Mouse (Mus musculus) liver, embryonic 11.5 days (tissue): ENCODE measurements around the gene Sik3. TPM values are rescaled to one million over a fixed set of nuclear protein-coding genes. Genes with fewer than 3 reads are reported as not detected.

ENCODE experiments used
- ATAC-seq: fragments of 200-750 bp; cut with Nextera tagmentation; replicated peaks from 2 replicates; pipeline ENCODE4 v1.8.0; 2017; ENCODE audit warnings: moderate number of reproducible peaks, mild to moderate bottlenecking, moderate TSS enrichment, moderate library complexity; ENCODE audit not compliant: low FRiP score
- DNase-seq: peaks from one replicate; pipeline ENCODE4 v3.0.0-alpha.2; 2017; ENCODE audit warnings: low spot score
- H3K27ac ChIP-seq: fragments of 300-500 bp; sonication (generic); 2 replicates; pipeline ENCODE4 v1.5.1; 2014; ENCODE audit warnings: mild to moderate bottlenecking, low read depth, low read length, control low read depth
- H3K27me3 ChIP-seq: fragments of 300-500 bp; sonication (generic); replicated peaks from 2 replicates; pipeline ENCODE4 v1.6.1; 2014; ENCODE audit warnings: low read length, mixed read lengths; ENCODE audit not compliant: control insufficient read depth, insufficient read depth
- H3K36me3 ChIP-seq: fragments of 300-500 bp; sonication (generic); 2 replicates; pipeline ENCODE4 v1.6.1; 2014; ENCODE audit warnings: mild to moderate bottlenecking, low read length, moderate library complexity, mixed read lengths; ENCODE audit not compliant: control insufficient read depth, insufficient read depth
- H3K4me1 ChIP-seq: fragments of 300-500 bp; sonication (generic); replicated peaks from 2 replicates; pipeline ENCODE4 v1.6.1; 2014; ENCODE audit warnings: low read length, mixed read lengths; ENCODE audit not compliant: control insufficient read depth, insufficient read depth
- H3K4me2 ChIP-seq: fragments of 300-500 bp; sonication (generic); 2 replicates; pipeline ENCODE4 v1.6.1; 2014; ENCODE audit warnings: mild to moderate bottlenecking, control low read depth, moderate library complexity
- H3K4me3 ChIP-seq: fragments of 300-500 bp; sonication (generic); 2 replicates; pipeline ENCODE4 v1.5.1; 2014; ENCODE audit warnings: low read depth, low read length, control low read depth
- H3K9ac ChIP-seq: fragments of 300-500 bp; sonication (generic); 2 replicates; pipeline ENCODE4 v1.6.1; 2014; ENCODE audit warnings: low read depth, low read length, control low read depth
- H3K9me3 ChIP-seq: fragments of 300-500 bp; sonication (generic); 2 replicates; pipeline ENCODE4 v1.6.1; 2016; ENCODE audit warnings: low read length, inconsistent platforms, mixed read lengths; ENCODE audit not compliant: control insufficient read depth
- WGBS: fragments of 180-500 bp; shearing (Covaris S2); extraction: QIAGEN DNeasy Blood & Tissue Kit; methylation state at CpG from one replicate; pipeline ENCODE4 v1.1.7; 2014; 5-methylcytosine and 5-hydroxymethylcytosine counted together
- polyA plus RNA-seq: library from polyadenylated mRNA; unstranded; fragments of >200 nt; fragmentation: Nextera tagmentation; extraction: Ambion mirVana; gene quantifications from 2 replicates; pipeline ENCODE4 v1.2.1, GENCODE M21; 2014

Gene Sik3
- polyA plus RNA-seq, 1 experiment from 2014 or later, result 9.5 TPM

DNA sequence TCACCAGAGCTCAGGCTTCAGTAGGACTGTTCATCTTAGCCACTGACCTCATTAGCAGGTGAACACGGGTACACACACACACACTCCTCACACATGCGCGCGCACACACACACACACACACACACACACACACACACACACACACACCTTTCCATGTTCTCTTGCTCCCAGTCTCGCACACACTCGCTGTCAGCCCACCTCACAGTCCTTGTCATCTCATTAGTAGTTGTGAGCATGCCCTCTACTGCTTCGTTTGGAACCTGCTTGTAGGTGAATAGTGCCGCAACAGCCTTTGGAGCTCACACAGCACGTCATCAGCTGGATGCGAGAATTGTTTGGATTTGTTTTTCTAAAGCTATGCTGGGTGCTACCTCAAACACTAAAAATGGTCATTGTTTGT, 176.8 kb downstream of the Sik3 start:
- H3K36me3 ChIP-seq, result no peaks in the 10 kb centered on the region
- 86% methylated on average over 10 of the region's 10 CpGs for WGBS
- H3K4me1 ChIP-seq, result no peaks in the 10 kb centered on the region
- no peak overlapping the region for H3K27ac ChIP-seq
- no peaks in the 10 kb centered on the region for H3K9me3 ChIP-seq
- DNase-seq (no peak), ATAC-seq (no peak)
- no peaks in the 10 kb centered on the region for H3K27me3 ChIP-seq
- H3K4me3 ChIP-seq, result no peak overlapping the region
- H3K4me2 ChIP-seq, result no peak overlapping the region
- no peak overlapping the region for H3K9ac ChIP-seq

DNA sequence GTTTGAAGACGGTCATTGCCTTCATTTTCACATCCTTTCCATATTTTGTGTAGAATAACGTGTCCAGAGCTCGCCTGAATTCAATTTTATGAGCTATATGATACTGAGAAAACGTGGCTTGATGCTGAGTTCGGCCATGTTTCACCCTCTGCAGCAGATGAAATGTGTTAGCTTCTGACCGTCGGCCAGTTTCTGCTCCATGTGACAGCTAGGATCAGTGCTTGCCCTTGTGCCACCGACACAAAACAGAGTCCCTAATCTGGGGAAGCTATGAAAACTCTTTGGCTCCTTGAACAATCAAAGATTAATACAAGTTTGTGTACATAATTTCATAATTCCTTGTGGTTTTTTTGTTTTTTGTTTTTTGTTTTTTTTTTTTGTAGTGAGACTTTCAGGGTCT, 178.6 kb downstream of the Sik3 start:
- DNase-seq (no peak), ATAC-seq (no peak)
- Histone ChIP-seq H3K27me3 (no peaks in the 10 kb centered on the region), H3K9me3 (no peaks in the 10 kb centered on the region), H3K4me3 (no peak overlapping the region), H3K4me1 (no peaks in the 10 kb centered on the region), H3K27ac (no peak overlapping the region), H3K9ac (no peak overlapping the region), H3K4me2 (no peak overlapping the region), H3K36me3 (no peaks in the 10 kb centered on the region)
- WGBS, result 73% methylated on average over 8 of the region's 8 CpGs

DNA sequence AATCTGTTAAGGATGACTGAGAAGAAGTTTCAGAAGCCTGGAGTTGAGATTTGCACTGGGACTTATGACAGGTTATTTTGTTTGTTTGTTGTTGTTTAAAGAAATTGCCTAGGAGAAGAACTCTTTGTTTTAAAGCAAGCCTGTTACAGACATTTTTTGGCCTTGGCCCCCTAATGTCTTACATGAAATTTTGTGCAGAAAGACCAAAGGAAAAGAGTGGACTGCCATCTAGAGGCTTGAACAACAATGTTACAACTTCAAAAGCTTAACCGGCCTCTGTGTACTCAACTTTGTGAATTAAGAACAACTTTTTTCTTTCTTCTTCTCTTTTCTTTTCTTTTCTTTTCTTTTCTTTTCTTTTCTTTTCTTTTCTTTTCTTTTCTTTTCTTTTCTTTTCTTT, 179.0 kb downstream of the Sik3 start:
- H3K4me2 ChIP-seq, result no peak overlapping the region
- H3K27ac ChIP-seq, result no peak overlapping the region
- no peaks in the 10 kb centered on the region for H3K27me3 ChIP-seq
- 51% methylated on average over 1 of the region's 1 CpGs for WGBS
- no peak for ATAC-seq
- H3K9me3 ChIP-seq, result no peaks in the 10 kb centered on the region
- H3K36me3 ChIP-seq, result no peaks in the 10 kb centered on the region
- H3K4me1 ChIP-seq, result 0 out of 2 replicates have a peak, but pooled peaks cover 3% of the 10 kb centered on the region
- H3K4me3 ChIP-seq, result no peak overlapping the region
- DNase-seq, result no peak
- H3K9ac ChIP-seq, result no peak overlapping the region

DNA sequence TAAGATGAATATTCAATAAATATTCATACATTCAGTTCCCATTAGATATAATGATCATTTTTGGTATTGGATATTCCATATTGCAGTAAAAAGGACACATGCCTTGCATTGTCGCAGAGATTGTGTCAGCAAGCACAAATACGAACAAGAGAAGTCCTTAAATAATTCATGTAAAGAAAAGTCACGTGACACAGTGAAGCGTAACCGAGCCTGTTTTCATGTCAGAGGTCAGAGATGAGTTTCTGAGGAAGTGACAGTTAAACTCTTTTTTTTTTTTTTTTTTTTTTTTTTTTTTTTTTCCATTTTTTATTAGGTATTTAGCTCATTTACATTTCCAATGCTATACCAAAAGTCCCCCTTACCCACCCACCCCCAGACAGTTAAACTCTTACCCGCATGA, 180.0 kb downstream of the Sik3 start:
- WGBS, result 91% methylated on average over 6 of the region's 6 CpGs
- no peaks in the 10 kb centered on the region for H3K36me3 ChIP-seq
- 0 out of 2 replicates have a peak, but pooled peaks cover 9% of the 10 kb centered on the region for H3K4me1 ChIP-seq
- ATAC-seq, result no peak
- H3K9me3 ChIP-seq, result no peaks in the 10 kb centered on the region
- no peak overlapping the region for H3K27ac ChIP-seq
- H3K27me3 ChIP-seq, result no peaks in the 10 kb centered on the region
- H3K9ac ChIP-seq, result no peak overlapping the region
- H3K4me3 ChIP-seq, result no peak overlapping the region
- no peak for DNase-seq
- no peak overlapping the region for H3K4me2 ChIP-seq

DNA sequence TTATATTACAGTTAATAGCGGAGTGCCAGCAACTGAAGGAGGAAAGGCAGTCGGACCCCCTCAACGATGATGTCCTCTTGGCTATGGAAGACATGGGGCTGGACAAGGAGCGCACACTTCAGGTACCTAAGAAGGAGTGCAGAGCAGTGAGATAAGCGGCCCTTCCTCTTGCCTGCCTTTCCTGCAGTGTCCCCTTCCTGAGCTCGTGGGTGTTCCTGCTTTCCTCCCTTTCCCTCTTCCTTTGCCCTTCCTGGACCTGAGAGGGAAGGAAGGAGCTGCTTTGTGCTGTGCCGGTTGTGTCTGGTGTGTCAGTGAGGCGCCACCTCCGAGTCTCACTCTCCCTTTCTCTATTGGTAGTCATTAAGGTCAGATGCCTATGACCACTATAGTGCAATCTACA, 182.2 kb downstream of the Sik3 start:
- H3K4me1 ChIP-seq, result 0 out of 2 replicates have a peak, but pooled peaks cover 9% of the 10 kb centered on the region
- 78% methylated on average over 9 of the region's 9 CpGs for WGBS
- H3K4me2 ChIP-seq, result no peak overlapping the region
- no peak overlapping the region for H3K4me3 ChIP-seq
- no peak overlapping the region for H3K9ac ChIP-seq
- H3K9me3 ChIP-seq, result no peaks in the 10 kb centered on the region
- no peak overlapping the region for H3K27ac ChIP-seq
- ATAC-seq (no peak), DNase-seq (no peak)
- H3K36me3 ChIP-seq, result peaks cover 5% of the 10 kb centered on the region; the same call in 1 of the 2 replicates
- H3K27me3 ChIP-seq, result no peaks in the 10 kb centered on the region

DNA sequence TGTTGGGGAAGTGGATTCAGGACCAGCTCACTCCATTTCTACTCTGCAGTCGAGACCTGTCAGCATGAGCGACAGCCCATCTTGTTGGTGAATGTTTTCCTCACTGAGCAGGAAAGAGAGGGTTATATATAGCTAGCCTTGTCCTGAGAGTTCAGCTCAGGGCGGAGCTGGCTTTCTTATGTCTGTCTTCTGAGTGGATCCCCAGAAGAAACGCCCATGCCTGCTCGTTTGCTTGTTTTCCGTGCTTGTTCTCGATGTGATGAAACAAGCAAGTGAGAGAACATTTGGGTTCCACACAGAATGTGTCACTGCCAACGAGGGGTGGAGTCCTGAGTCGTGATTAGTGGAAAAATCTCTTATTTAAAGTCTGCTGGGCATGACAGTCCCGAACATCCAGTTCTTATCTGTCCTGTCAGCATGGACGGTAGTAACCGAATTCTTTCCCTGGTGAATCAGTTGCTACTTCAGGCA, 184.1 kb downstream of the Sik3 start:
- H3K27ac ChIP-seq, result peak overlapping the region; percentile 21
- no peak for DNase-seq
- peaks cover 5% of the 10 kb centered on the region; the same call in 1 of the 2 replicates for H3K36me3 ChIP-seq
- no peaks in the 10 kb centered on the region for H3K9me3 ChIP-seq
- 0 out of 2 replicates have a peak, but pooled peaks cover 9% of the 10 kb centered on the region for H3K4me1 ChIP-seq
- H3K9ac ChIP-seq, result no peak overlapping the region
- H3K4me3 ChIP-seq, result no peak overlapping the region
- 0 out of 2 replicates have a peak, but pooled peaks have one; percentile 29 for ATAC-seq
- WGBS, result 50% methylated on average over 12 of the region's 12 CpGs
- no peaks in the 10 kb centered on the region for H3K27me3 ChIP-seq
- peak overlapping the region; percentile 9; the same call in 1 of the 2 replicates for H3K4me2 ChIP-seq

DNA sequence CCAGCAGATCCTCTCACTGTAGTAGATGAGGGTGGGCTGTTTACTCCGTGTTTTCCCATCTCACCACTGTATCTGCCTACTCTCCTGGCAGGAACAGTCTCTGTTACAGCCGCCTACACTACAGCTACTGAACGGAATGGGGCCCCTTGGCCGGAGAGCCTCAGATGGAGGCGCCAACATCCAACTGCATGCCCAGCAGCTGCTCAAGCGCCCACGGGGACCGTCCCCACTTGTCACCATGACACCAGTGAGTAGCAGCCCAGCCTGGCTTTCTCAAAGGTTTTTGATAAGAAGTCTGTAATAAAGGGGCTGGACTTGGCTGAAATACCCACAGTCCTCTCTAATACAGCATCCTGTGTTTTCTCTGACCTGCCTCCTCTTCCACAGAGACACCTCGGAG, 185.8 kb downstream of the Sik3 start:
- H3K9ac ChIP-seq, result no peak overlapping the region
- no peaks in the 10 kb centered on the region for H3K9me3 ChIP-seq
- DNase-seq (no peak), ATAC-seq (no peak)
- H3K27ac ChIP-seq, result no peak overlapping the region
- 81% methylated on average over 9 of the region's 9 CpGs for WGBS
- H3K36me3 ChIP-seq, result peaks cover 8% of the 10 kb centered on the region; the same call in 1 of the 2 replicates
- H3K4me1 ChIP-seq, result peaks cover 13% of the 10 kb centered on the region
- no peak overlapping the region for H3K4me3 ChIP-seq
- no peaks in the 10 kb centered on the region for H3K27me3 ChIP-seq
- H3K4me2 ChIP-seq, result no peak overlapping the region

DNA sequence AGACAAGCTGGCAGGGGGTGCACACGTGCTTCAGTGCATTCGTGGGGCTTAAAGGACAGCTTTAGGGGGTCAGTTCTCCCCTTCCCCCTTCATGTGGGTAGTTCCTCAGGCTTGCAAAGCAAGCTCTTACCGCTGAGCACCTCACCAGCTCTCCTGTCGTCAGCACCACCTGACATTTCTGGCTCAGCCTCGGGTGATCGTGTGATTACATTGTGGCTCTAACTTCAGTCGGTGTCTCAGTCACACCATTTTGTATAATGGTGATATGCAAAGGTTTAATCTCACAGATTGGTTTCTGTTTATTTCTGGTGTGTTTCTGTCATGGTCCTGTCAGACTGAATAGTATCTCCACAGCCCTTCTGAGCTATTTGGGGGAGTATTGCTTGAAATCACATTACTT, 186.3 kb downstream of the Sik3 start:
- Histone ChIP-seq H3K9ac (no peak overlapping the region), H3K4me1 (peaks cover 13% of the 10 kb centered on the region), H3K9me3 (no peaks in the 10 kb centered on the region), H3K27ac (no peak overlapping the region), H3K27me3 (no peaks in the 10 kb centered on the region), H3K36me3 (peaks cover 8% of the 10 kb centered on the region), H3K4me3 (no peak overlapping the region), H3K4me2 (no peak overlapping the region)
- 77% methylated on average over 7 of the region's 7 CpGs for WGBS
- DNase-seq (no peak), ATAC-seq (no peak)

DNA sequence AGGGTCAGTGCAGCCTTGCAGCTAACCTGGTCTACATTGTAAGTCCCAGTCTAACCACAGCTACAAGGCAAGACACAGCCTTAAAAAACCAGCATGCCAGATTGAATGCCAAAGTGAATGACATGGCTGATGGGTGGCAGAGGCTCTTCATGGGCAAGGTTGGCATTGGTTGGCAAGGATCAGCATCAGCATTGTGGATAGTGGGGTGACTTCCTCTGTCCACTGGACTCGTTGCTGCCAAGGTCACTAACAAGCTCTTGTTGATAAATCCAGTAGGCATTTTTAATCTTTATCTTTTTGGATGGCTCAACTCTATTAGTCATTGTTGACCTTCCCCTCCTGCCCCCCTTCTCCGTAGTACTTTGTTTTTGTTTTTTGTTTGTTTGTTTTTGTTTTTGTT, 187.0 kb downstream of the Sik3 start:
- Histone ChIP-seq H3K27ac (no peak overlapping the region), H3K27me3 (no peaks in the 10 kb centered on the region), H3K9me3 (no peaks in the 10 kb centered on the region), H3K4me3 (no peak overlapping the region), H3K4me2 (no peak overlapping the region), H3K4me1 (peaks cover 13% of the 10 kb centered on the region), H3K36me3 (peaks cover 12% of the 10 kb centered on the region), H3K9ac (no peak overlapping the region)
- DNase-seq, result no peak
- ATAC-seq, result no peak
- WGBS, result 70% methylated on average over 2 of the region's 2 CpGs
